In the genomic region with DNA sequence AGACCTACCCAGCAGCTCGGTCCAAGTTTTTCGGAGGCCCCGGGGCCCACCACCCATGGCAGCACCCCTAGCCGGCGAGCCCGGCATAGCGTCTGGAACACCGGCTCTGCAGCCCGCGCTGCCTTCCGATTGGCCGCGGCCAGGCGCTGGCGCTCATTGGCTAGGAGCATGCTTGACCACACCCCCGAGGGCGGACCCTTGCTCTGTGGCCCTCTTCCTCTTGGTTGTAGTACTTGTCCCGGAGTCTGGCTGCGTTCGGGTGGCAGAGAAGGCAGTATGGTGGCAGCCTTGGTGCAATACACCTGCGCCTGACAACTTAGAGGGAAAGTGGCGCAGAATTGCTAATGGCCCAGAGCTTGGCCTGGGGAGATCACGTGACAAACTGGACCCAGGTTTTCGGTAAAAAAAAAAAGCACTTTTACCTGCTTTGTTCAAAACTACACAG, we compare ENCODE assay signal across 8 mouse cellular contexts. TPM values are rescaled to one million over a fixed set of nuclear protein-coding genes. Genes with fewer than 3 reads are reported as not detected.
DNase-seq lines count a peak whose midpoint lies in the region; ATAC-seq lines count a peak whose summit lies in the region.

A gene (minus strand): TSS at position 110 of the 445 bp plus-strand sequence.

- DNase-seq in B cell, adult 2 months = peak; percentile 94 to 96
- DNase-seq in brain, adult 2 months (ENCODE audit: low read depth, low spot score) = peak; percentile 95
- DNase-seq in heart, embryonic 10.5 days (ENCODE audit: low spot score) = peak; percentile 99
- peak; percentile 99 for DNase-seq in liver
- DNase-seq in spleen, postnatal 4 days (ENCODE audit: low spot score in 2 of 2) = peak; percentile 96

- no peaks in the 10 kb centered on the region for H3K9me3 ChIP-seq in heart, embryonic 10.5 days
- no peaks in the 10 kb centered on the region for H3K9me3 ChIP-seq in kidney, embryonic 15.5 days (replicated peaks)

- no peaks in the 10 kb centered on the region for H3K27me3 ChIP-seq in heart, embryonic 10.5 days (ENCODE audit: insufficient read depth, poor library complexity, severe bottlenecking)
- H3K27me3 ChIP-seq in kidney, embryonic 15.5 days = no peaks in the 10 kb centered on the region

- peaks cover 4% of the 10 kb centered on the region for H3K36me3 ChIP-seq in heart, embryonic 10.5 days
- H3K36me3 ChIP-seq in kidney, embryonic 15.5 days = no peaks in the 10 kb centered on the region; the same call in 1 of the 2 replicates

- WGBS in heart, embryonic 10.5 days = under 1% methylated on average over 24 of the region's 24 CpGs
- WGBS in kidney, embryonic 15.5 days = under 1% methylated on average over 24 of the region's 24 CpGs

- H3K27ac ChIP-seq in heart, embryonic 10.5 days = peak within 1 kb of the TSS; percentile 89
- peak within 1 kb of the TSS; percentile 75 for H3K27ac ChIP-seq in kidney, embryonic 15.5 days

- H3K4me1 ChIP-seq in heart, embryonic 10.5 days = peaks cover 21% of the 10 kb centered on the region
- H3K4me1 ChIP-seq in kidney, embryonic 15.5 days = peaks cover 19% of the 10 kb centered on the region

- peak within 1 kb of the TSS; percentile 81 for H3K4me3 ChIP-seq in heart, embryonic 10.5 days
- H3K4me3 ChIP-seq in kidney, embryonic 15.5 days (replicated peaks) = peak within 1 kb of the TSS; percentile 61

- H3K4me2 ChIP-seq in kidney, embryonic 15.5 days = peak within 1 kb of the TSS; percentile 69

- ATAC-seq in erythroblast, adult 5-6 weeks (replicated peaks; ENCODE audit: low FRiP score, poor library complexity, severe bottlenecking) = peak; percentile 99
- ATAC-seq in kidney, embryonic 15.5 days (replicated peaks; ENCODE audit: low FRiP score) = peak; percentile 100
- peak; percentile 98 for ATAC-seq in monocyte, adult 5-6 weeks (replicated peaks; ENCODE audit: insufficient number of reproducible peaks, low FRiP score, low TSS enrichment, poor library complexity, severe bottlenecking)

- H3K9ac ChIP-seq in kidney, embryonic 15.5 days = peak within 1 kb of the TSS; percentile 63

RNA-seq across cellular contexts. Expression of the gene that starts here (rescaled TPM):
- 2.3 and 16.5 TPM in 2 replicates for total RNA-seq in erythroblast, adult 5-6 weeks (2015; ENCODE audit: low replicate concordance)
- total RNA-seq in erythroblast, adult 5-6 weeks (2017; ENCODE audit: low replicate concordance) = 11.1 and 22.0 TPM in 2 replicates
- polyA plus RNA-seq in heart, embryonic 10.5 days (2016; fragmentation: Nextera tagmentation; extraction: Ambion mirVana) = 28.9 and 31.5 TPM in 2 replicates
- polyA plus RNA-seq in kidney, embryonic 15.5 days (2015; fragmentation: Nextera tagmentation; extraction: Ambion mirVana) = 38.2 and 45.2 TPM in 2 replicates
- 11.2 to 31.4 TPM (median 24.6 TPM) in 3 replicates for total RNA-seq in monocyte, adult 5-6 weeks (2017)

Comparison
In these comparisons a context has a peak if more than half of its experiments do, and no peak if none do; other contexts are left out.
1. Peak in every context shown above with its lines: DNase-seq, ATAC-seq, H3K4me3 ChIP-seq and H3K27ac ChIP-seq.